ENCODE assay signal across 8 mouse cellular contexts in the genomic region with DNA sequence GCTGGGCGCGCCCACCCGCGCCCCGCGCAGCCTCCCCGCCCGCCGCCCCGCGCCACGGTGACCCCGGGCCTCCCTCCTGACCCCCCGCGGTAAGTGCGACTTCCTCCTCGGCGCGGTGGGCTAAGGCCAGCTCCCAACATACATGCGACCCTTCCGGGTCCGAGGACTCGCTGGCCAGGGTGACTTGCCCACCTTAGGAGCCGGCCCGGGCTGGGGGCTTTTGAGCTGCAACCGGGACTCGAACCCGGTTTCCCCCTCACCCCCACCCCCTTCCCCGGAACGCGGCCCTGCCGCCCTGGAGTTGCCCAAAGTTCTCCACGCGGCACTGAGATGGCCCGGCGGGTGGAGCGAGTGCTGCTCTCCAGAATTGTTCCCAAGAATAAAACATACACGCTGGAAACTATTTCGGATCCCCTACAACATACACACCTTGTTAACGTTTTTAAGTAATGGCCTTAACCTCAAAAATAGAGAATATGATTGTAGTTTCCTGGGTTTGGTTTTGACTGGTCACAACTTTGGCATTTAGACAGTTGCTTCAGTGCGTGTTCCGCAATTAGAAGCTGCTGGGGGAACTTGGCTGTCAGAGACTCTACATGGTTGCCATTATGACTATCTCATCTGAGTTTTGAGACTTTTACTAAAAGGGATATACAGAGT. TPM values are rescaled to one million over a fixed set of nuclear protein-coding genes. Genes with fewer than 3 reads are reported as not detected.
DNase-seq lines count a peak whose midpoint lies in the region; ATAC-seq and TF ChIP-seq lines count a peak whose summit lies in the region.

No protein-coding gene starts in this region.

- H3K27me3 ChIP-seq in neural tube, embryonic 15.5 days (replicated peaks), result no peaks in the 10 kb centered on the region

- under 1% methylated on average over 34 of the region's 42 CpGs for WGBS in lung, adult 2 months
- WGBS in neural tube, embryonic 15.5 days, result 6% methylated on average over 24 of the region's 42 CpGs

- DNase-seq in right cerebral cortex, postnatal 25 days, result peak; percentile 6
- DNase-seq in right cerebral cortex, postnatal 36 days (ENCODE audit: low spot score in 2 of 2), result no peak
- peak; percentile 23 to 47 for DNase-seq in gastrocnemius, postnatal 4 days (ENCODE audit: low spot score in 2 of 2)
- peak; percentile 52 for DNase-seq in lung, adult 2 months
- no peak for DNase-seq in layer of hippocampus, adult 9-11 months

- H3K36me3 ChIP-seq in neural tube, embryonic 15.5 days, result no peaks in the 10 kb centered on the region

- H3K9ac ChIP-seq in neural tube, embryonic 15.5 days (replicated peaks), result peak overlapping the region; percentile 71

- H3K9me3 ChIP-seq in neural tube, embryonic 15.5 days (replicated peaks), result no peaks in the 10 kb centered on the region

- H3K4me1 ChIP-seq in brown adipose tissue, adult 24 weeks (ENCODE audit: control insufficient read depth, insufficient read depth, insufficient read length, low read length), result no peaks in the 10 kb centered on the region
- peaks cover 13% of the 10 kb centered on the region for H3K4me1 ChIP-seq in lung, adult 2 months (ENCODE audit: control insufficient read depth, insufficient read depth, low read length)
- peaks cover 10% of the 10 kb centered on the region; the same call in 1 of the 2 replicates for H3K4me1 ChIP-seq in neural tube, embryonic 15.5 days

- peak overlapping the region; percentile 84 for H3K4me2 ChIP-seq in neural tube, embryonic 15.5 days

- H3K4me3 ChIP-seq in brown adipose tissue, adult 24 weeks (ENCODE audit: insufficient read depth, low read depth, low read length), result peak overlapping the region; percentile 76
- H3K4me3 ChIP-seq in lung, adult 2 months (replicated peaks; ENCODE audit: extremely low read depth, low read depth, low read length), result peak overlapping the region; percentile 87
- peak overlapping the region; percentile 64 for H3K4me3 ChIP-seq in neural tube, embryonic 15.5 days (replicated peaks)

- no peak for TF ChIP-seq CTCF in lung, adult 2 months (IDR thresholded peaks at IDR 0.05; ENCODE audit: insufficient read depth, low read length)

- TF ChIP-seq POLR2A in lung, adult 2 months (IDR thresholded peaks at IDR 0.05; ENCODE audit: borderline replicate concordance, extremely low read depth, low read depth, low read length), result no peak; the same call in 1 of the 2 replicates

- peak; percentile 24 for ATAC-seq in inflammation-experienced regulatory T-cells, adult 6 months
- no peak; the same call in 1 of the 2 replicates for ATAC-seq in neural tube, embryonic 15.5 days (ENCODE audit: low FRiP score)

- peak overlapping the region; percentile 40 for H3K27ac ChIP-seq in brown adipose tissue, adult 24 weeks (replicated peaks; ENCODE audit: low read depth, low read length)
- peak overlapping the region; percentile 77 for H3K27ac ChIP-seq in neural tube, embryonic 15.5 days (replicated peaks)

RNA-seq across cellular contexts. Expression of gene Klhl5, which starts 0.6 kb away (rescaled TPM):
- polyA plus RNA-seq in brown adipose tissue, adult 24 weeks (2012; ENCODE audit: insufficient read depth, insufficient read length, missing spikeins), result 33.9 and 41.4 TPM in 2 replicates
- 10 to 100 TPM; 20.1 to 21.1 TPM for total RNA-seq in gastrocnemius, postnatal 4 days (2021)
- 1 to 10 TPM; 4.0 to 9.7 (median 9.1) TPM for polyA plus RNA-seq in inflammation-experienced regulatory T-cells, adult 6 months (2017; shearing (Covaris generic))
- polyA plus RNA-seq in lung, adult 2 months (2012; rRNA removed), result 103 and 122 TPM in 2 replicates
- 50.2 and 52.0 TPM in 2 replicates for polyA plus RNA-seq in neural tube, embryonic 15.5 days (2015; fragmentation: Nextera tagmentation; extraction: Ambion mirVana)

RNA-seq across cellular contexts. Expression of gene Tmem156, which starts 16.0 kb away (rescaled TPM):
- polyA plus RNA-seq in brown adipose tissue, adult 24 weeks (2012; ENCODE audit: insufficient read depth, insufficient read length, missing spikeins), result not detected in 2 replicates
- total RNA-seq in gastrocnemius, postnatal 4 days (2021), result under 1 TPM; 0.17 to 0.44 TPM
- 10 to 100 TPM; 18.8 to 23.0 (median 21.0) TPM for polyA plus RNA-seq in inflammation-experienced regulatory T-cells, adult 6 months (2017; shearing (Covaris generic))
- 0.49 and 1.5 TPM in 2 replicates for polyA plus RNA-seq in lung, adult 2 months (2012; rRNA removed)
- polyA plus RNA-seq in neural tube, embryonic 15.5 days (2015; fragmentation: Nextera tagmentation; extraction: Ambion mirVana), result 0.68 TPM in 1 of 2 replicates, not detected in the other

Comparison
In these comparisons a context has a peak if more than half of its experiments do, and no peak if none do; other contexts are left out.
1. DNase-seq: peak in right cerebral cortex, postnatal 25 days (single experiment), gastrocnemius, postnatal 4 days (2 of 2) and lung, adult 2 months (single experiment); none in right cerebral cortex, postnatal 36 days (0 of 2) and layer of hippocampus, adult 9-11 months (single experiment).
2. Peak in every context shown above with its lines, with median percentiles within 50 percentile points of each other: H3K4me3 ChIP-seq.